Mouse (Mus musculus) kidney, postnatal 14 days (tissue): ENCODE results near the gene Rnaseh2b.

ENCODE experiments used
- DNase-seq: peaks from one replicate; pipeline ENCODE4 v3.0.0; 2022; ENCODE audit warnings: mixed read lengths

The Rnaseh2b gene

GRCm38 (mm10) chr14:62292488-62293339 is at the start of gene Rnaseh2b, which contains the start of gene Dleu7:
TSS of gene Rnaseh2b (plus strand) at chr14:62292589.
TSS of gene Dleu7 (minus strand) at chr14:62293047.
- peak; percentile 65 for DNase-seq

GRCm38 (mm10) chr14:62243530-62243929 is 48.9 kb upstream of the Rnaseh2b start:
- DNase-seq: no peak

- DNase-seq: no peak
Measured at GRCm38 (mm10) chr14:62245557-62245956, 46.8 kb upstream of the Rnaseh2b start.

GRCm38 (mm10) chr14:62248345-62248744 is 44.0 kb upstream of the Rnaseh2b start:
- no peak for DNase-seq

GRCm38 (mm10) chr14:62248796-62249195 is 43.6 kb upstream of the Rnaseh2b start:
- DNase-seq: peak; percentile 8

- DNase-seq: no peak
Measured at GRCm38 (mm10) chr14:62249251-62249650, 43.1 kb upstream of the Rnaseh2b start.

GRCm38 (mm10) chr14:62250046-62250445 is 42.3 kb upstream of the Rnaseh2b start:
- no peak for DNase-seq

- peak; percentile 65 for DNase-seq
Measured at GRCm38 (mm10) chr14:62251999-62252398, 40.4 kb upstream of the Rnaseh2b start.

GRCm38 (mm10) chr14:62254371-62254770 is 38.0 kb upstream of the Rnaseh2b start:
- DNase-seq: no peak

GRCm38 (mm10) chr14:62256066-62256465 is 36.3 kb upstream of the Rnaseh2b start:
- DNase-seq: no peak

- DNase-seq: no peak
Measured at GRCm38 (mm10) chr14:62258125-62258524, 34.3 kb upstream of the Rnaseh2b start.

- DNase-seq: peak; percentile 25
Measured at GRCm38 (mm10) chr14:62258978-62259536, 33.3 kb upstream of the Rnaseh2b start.

GRCm38 (mm10) chr14:62270698-62271396 is 21.5 kb upstream of the Rnaseh2b start:
- DNase-seq: no peak

GRCm38 (mm10) chr14:62273604-62274003 is 18.8 kb upstream of the Rnaseh2b start:
- DNase-seq: no peak

- DNase-seq: no peak
Measured at GRCm38 (mm10) chr14:62282974-62283373, 9.4 kb upstream of the Rnaseh2b start.

GRCm38 (mm10) chr14:62288731-62289130 is 3.7 kb upstream of the Rnaseh2b start:
- no peak for DNase-seq

- peak; percentile 28 for DNase-seq
Measured at GRCm38 (mm10) chr14:62291406-62291987, 892 bp upstream of the Rnaseh2b start.

- no peak for DNase-seq
Measured at GRCm38 (mm10) chr14:62292166-62292487, 262 bp upstream of the Rnaseh2b start.

- DNase-seq: no peak
Measured at GRCm38 (mm10) chr14:62298808-62299207, 6.4 kb downstream of the Rnaseh2b start.

GRCm38 (mm10) chr14:62300031-62300430 is 7.6 kb downstream of the Rnaseh2b start:
- no peak for DNase-seq

GRCm38 (mm10) chr14:62307555-62307954 is 15.2 kb downstream of the Rnaseh2b start:
- no peak for DNase-seq

GRCm38 (mm10) chr14:62309026-62309425 is 16.6 kb downstream of the Rnaseh2b start:
- DNase-seq: no peak

GRCm38 (mm10) chr14:62311672-62312071 is 19.3 kb downstream of the Rnaseh2b start:
- no peak for DNase-seq
